Mouse (Mus musculus): ENCODE measurements around the gene Samt1.
"Not testable (repeated sequence)": the region's sequence is repeated elsewhere in the genome, so short reads cannot be mapped to it uniquely, and the experiment has no call there.

Gene Samt1

DNA sequence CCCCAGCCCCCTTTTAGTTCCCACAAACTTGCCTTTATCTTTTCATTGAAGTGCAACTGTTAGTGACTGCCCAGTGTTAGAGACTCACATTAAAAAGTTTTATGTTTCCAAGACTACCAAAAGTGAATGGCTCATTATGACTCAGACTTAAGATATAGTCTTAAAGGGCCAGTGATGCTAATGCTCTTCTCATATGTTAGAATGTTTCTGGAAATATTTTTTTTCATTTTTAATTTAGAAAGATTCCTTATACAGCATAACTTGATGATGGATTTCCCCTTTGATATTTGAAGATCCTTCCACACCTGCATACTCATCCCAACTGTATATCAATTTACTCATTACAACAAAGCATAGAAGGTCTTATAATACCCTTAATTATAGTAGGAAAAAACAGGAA is at the start of gene Samt1:
TSS of gene Samt1 (minus strand) at position 101 of the 400 bp plus-strand sequence.
- not testable (repeated sequence) for DNase-seq (ENCODE audit: low spot score in 2 of 2)

DNA sequence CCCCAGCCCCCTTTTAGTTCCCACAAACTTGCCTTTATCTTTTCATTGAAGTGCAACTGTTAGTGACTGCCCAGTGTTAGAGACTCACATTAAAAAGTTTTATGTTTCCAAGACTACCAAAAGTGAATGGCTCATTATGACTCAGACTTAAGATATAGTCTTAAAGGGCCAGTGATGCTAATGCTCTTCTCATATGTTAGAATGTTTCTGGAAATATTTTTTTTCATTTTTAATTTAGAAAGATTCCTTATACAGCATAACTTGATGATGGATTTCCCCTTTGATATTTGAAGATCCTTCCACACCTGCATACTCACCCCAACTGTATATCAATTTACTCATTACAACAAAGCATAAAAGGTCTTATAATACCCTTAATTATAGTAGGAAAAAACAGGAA is 42.5 kb upstream of the Samt1 start, which contains the start of gene Gm10057:
TSS of gene Gm10057 (minus strand) at position 101 of the 400 bp plus-strand sequence.
- DNase-seq (ENCODE audit: low spot score in 2 of 2) = not testable (repeated sequence)

- DNase-seq (ENCODE audit: low spot score in 2 of 2) = not testable (repeated sequence)
Observed at GRCm38 (mm10) chrX:154033727-154034126, 21.3 kb upstream of the Samt1 start, which contains the start of gene 4921511M17Rik. 4921511M17Rik (minus strand) TSS chrX:154033827.

DNA sequence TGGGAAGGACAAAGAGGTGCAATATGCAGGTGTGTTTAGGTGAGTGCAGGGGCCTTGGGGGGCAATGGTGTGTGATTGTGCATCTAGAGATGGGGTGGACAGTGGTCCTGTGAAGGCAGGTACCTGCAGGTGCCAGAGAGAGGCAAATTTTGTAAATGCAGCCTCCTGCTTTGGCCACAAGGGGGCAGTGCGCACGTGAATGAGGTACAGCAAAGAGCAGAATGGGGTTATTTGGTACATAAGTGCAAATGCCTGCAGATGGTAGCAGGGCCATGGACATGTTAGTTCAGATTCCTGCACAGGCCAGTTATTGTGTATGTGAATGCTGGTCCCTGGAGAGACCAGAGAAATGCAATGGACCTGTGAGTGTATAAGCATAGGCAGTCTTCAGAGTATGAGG is 35.5 kb downstream of the Samt1 start:
- not testable (repeated sequence) for DNase-seq (ENCODE audit: low spot score in 2 of 2)

DNA sequence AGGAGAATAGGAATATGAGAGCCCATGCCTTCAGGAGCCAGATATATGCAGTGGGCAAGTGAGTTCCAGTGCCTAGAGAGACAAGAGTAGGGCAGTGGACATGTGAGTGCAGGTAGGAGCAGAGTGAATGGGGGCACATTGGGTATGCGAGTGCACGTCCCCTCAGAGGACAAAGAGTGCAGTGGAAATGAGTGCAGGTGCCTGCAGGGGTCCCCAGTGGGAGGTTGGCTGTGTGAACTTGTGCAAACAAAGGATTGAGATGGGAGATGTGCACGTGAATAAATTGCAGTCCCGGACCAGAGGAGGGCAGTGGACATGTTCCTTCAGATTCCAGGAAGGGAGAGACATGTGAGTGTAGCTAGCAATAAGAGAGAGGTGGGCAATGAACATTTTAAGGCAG is 36.0 kb downstream of the Samt1 start:
- DNase-seq (ENCODE audit: low spot score in 2 of 2) = not testable (repeated sequence)

DNA sequence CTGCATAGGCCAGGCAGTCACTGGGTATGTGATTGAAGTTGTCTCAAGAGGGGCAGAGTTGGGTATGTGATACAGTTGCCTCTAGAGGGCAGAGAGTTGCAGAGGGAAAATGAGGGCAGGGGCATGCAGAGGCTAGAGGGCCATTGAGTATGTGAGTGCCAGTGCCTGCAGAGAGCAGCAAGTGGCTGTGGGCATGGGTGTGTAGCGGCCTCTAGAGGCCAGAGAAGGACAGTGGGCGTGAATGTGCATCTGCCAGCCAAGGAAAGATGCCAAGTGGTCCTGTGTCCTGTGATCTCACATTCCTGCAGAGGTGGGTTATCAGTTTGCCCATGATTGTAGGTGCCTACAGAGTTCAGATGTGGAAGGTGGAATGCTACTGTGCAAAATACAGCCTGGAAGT is 38.0 kb downstream of the Samt1 start:
- DNase-seq (ENCODE audit: low spot score in 2 of 2) = no peak

GRCm38 (mm10) chrX:153952866-153953265 is 59.6 kb downstream of the Samt1 start:
- not testable (repeated sequence) for DNase-seq (ENCODE audit: low spot score in 2 of 2)

Measured in frontal cortex, postnatal 14 days (tissue).